Mouse (Mus musculus): ENCODE results near the gene 1700122O11Rik.

DNA sequence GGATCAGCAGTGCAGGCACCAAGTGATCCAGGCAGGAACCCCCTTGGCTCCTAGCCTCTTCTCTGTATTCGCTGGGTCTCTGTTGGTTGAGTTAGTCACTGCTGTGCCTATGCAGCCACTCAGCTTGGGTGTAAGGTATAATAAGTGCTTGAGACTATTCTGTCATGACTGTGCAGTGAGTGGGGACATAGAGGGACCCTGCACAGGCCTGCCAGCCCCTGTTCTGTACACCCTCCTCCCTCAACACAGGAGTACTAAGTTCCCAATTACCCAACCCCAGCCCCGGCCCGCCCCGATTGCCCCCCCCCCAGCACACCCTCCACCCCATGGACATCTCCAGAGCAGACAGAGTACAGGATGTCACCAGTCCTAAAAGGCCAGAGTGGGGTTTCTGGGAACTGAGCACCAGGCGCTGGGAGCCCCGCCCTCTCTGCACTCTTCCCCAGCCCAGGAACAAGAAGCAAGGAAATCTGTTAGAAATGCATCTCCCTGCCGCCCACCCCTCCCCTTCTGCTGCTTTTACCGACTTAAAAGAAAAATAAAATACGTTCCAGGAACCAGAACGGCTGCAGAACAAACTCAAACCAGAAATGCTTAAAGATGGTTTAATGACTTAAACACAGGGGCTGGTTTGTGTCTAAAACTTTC lies 26.2 kb upstream of the 1700122O11Rik start:
- TF ChIP-seq CTCF (conservative IDR thresholded peaks at IDR 0.05; ENCODE audit: low read length) (no peak), NANOG (IDR thresholded peaks at IDR 0.05; ENCODE audit: borderline replicate concordance, low read length) (no peak), POU5F1 (IDR thresholded peaks at IDR 0.05; ENCODE audit: borderline replicate concordance, low read length) (no peak)

Data from E14TG2a.4 (cell line).